Mouse (Mus musculus) ES-CJ7 (cell line): ENCODE results near the gene Wnt16.

Experiments
- DNase-seq: peaks from one replicate; pipeline ENCODE4 v3.0.0; 2011; ENCODE audit warnings: low read depth, low spot score

Gene Wnt16

GRCm38 (mm10) chr6:22325364-22326072, 37.5 kb downstream of the Wnt16 start:
- DNase-seq, result peak; percentile 65

- DNase-seq, result no peak
Observed at GRCm38 (mm10) chr6:22326289-22326688, 38.3 kb downstream of the Wnt16 start.

GRCm38 (mm10) chr6:22327091-22327490, 39.1 kb downstream of the Wnt16 start:
- no peak for DNase-seq

GRCm38 (mm10) chr6:22327931-22328330, 39.9 kb downstream of the Wnt16 start:
- no peak for DNase-seq

DNA sequence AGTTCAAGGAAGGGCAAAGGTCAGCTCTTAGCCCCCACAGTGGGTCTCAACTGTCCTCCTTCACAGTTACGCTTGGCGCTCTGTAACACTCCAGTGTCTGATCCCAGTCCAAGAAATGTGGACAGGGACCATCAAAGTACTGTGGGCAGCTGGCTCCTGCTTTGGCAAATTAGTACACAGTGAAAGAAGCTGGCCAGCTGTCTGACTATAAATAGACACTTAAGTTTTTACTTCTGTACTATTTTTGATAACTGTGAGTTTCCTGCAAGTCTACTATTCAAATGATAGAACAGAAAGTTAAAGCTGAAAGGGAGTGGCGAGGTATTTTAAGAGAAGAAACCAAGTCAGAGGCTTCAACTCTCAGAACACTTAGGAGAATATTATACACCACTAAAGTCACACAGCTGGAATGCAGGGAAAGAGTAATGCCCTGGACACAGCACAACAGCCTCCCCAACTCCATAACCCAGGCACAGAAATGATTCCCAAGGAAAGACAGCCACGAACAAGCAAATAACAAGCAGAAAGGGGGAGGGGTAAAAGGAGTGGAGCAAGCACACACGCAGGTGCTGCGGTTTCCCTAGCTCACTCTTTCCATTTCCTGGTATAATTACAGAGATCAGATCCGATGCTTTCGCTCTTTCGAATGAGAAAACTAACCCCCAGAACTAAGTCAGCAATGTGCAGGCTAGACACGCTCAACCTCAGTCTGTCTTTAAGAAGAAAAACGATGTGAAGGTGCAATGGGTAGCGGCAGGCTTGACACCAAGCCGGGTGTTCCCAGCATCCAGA, 42.3 kb downstream of the Wnt16 start:
- no peak for DNase-seq

- no peak for DNase-seq
Observed at GRCm38 (mm10) chr6:22332548-22332947, 44.5 kb downstream of the Wnt16 start.

DNA sequence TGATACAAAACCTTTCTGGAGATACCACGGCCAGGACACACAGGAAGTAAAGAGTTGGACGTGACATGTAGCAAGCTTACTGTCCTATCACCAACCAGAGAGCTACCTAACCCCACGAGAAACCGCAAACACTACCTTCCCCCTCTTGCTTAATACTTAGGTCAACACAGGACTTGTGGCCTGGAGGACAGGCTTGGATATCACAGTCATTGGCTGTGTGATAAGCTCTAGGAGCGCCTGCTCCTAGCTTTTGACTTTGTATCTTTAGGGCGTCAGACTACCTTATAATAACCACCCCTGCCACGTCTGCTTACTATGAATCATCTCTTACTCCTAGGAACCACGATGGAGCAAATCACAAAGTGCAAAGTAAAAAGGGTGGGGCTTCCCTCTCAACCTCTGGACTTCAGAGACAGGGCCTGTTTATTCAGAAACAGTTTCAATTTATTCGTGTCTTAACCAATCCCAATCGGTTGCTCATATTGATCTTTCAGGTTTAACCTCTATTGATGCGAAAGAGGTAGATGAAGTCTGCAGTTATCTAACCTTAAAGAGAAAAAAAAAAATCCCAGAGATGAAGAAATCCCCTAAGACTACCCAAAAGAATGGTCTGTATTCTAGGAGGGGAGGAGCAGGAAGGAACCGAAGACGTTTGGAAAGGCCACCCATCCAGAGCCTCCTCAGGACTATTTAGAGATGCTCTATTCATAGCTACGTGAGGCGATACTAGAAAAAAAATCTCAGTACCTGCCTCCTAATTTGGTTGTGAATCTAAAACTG, 51.9 kb downstream of the Wnt16 start:
- DNase-seq, result no peak

DNA sequence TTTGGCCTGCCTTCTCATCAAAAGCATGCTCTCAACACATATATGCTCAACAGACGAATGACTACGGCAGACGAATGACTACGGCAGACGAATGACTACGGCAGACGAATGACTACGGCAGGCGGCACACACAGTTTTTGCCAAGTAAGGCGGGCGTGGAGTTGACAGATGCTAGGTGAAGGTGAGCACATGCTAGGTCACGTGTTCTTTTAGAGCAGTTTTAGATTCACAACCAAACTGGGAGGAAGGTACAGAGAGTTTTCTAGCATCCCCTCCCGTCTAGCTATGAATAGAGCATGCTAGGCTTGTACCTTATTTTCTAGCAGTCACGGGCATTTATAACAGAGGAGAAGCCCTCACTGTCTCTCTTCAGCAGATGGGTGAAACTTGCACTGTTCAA, 52.8 kb downstream of the Wnt16 start:
- no peak for DNase-seq

DNA sequence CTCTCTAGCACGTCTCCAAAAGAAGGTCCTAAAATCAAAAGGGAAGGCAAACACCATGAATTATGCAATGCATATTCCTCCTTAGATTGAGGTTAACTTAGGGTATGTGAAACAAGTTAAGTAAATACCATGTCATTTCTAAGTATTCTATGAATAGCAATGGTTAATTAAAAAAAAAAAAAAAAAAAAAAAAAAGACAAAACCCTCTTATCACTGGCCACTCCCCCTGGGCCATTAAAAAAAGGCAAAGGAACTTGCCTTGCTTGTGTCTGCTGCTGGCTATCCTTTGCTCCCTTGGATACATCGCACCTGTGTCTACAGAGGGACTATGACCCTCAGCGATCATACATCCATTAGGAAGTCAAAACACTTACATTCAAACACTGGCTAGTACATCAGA, 55.3 kb downstream of the Wnt16 start:
- no peak for DNase-seq

- DNase-seq, result no peak
Observed at GRCm38 (mm10) chr6:22343706-22344105, 55.7 kb downstream of the Wnt16 start.

DNA sequence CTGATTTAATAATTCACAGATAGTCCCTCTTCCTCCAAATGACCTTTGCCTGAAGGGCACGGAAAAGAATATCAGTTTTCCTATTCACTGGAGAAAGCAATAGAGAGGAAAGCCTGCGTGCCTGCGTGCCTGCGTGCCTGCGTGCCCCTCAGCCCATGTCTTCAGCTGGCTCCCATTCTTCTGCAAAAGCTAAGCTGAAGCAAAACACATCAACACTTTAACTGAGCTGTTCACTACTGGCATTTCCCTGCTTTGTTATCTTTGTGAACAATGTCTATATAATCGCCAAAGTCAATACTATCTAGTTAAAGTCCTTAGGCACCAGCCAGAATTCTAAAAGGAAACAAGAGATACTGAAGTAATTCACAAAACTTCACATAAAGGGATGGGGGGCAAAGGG, 56.4 kb downstream of the Wnt16 start:
- DNase-seq, result no peak

DNA sequence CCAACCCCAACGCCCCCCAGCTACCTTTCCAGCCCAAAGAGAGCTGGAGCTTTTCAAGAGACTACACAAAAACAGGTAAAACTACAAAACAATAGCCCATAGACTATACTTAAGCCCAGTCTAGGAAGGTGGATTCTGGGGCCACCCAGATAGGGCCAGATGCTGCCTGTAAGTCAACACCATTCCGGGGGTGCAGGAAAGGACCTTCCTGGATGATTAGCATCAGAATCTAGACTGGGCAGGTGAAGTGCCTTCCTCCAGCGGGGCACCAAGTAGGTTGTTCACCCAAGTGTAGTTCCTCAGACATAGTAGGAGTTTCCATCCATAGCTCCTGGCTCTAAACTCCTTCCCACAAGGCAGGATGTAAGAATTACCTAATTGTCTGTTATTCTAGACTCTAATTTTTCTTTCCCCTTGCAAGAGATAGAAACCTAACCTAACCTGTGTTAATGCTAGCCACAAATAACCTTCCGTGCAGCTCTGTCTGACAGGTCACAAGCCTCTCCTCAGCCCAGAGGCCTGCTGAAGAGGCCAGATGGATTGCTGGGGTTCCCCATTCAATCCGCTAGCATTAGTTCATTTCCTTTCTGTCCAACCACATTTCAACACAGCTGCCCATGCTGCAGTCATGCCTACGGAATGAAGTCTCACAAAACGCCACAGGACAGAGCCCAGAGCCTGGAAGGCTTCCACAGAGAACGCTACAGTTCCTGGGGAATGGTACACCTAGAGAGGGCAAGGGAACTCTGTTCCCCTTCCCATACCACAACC, 59.3 kb downstream of the Wnt16 start:
- DNase-seq, result peak; percentile 21
